Mouse (Mus musculus): ENCODE results near the gene Glrx. TPM values are rescaled to one million over a fixed set of nuclear protein-coding genes. Genes with fewer than 3 reads are reported as not detected.
"Not testable (repeated sequence)": the region's sequence is repeated elsewhere in the genome, so short reads cannot be mapped to it uniquely, and the experiment has no call there.

Gene Glrx
- 243 and 525 TPM in 2 replicates for polyA plus RNA-seq (2012; rRNA removed)

- peak; percentile 89 for DNase-seq (ENCODE audit: low read depth, low spot score)
- WGBS = under 1% methylated on average over 12 of the region's 12 CpGs
Measured at GRCm38 (mm10) chr13:75839719-75840481, at the start of gene Glrx. Glrx (plus strand) TSS chr13:75839868.

GRCm38 (mm10) chr13:75790550-75791205, 49.0 kb upstream of the Glrx start:
- WGBS = 72% methylated on average over 1 of the region's 1 CpGs
- no peak for DNase-seq (ENCODE audit: low read depth, low spot score)

DNA sequence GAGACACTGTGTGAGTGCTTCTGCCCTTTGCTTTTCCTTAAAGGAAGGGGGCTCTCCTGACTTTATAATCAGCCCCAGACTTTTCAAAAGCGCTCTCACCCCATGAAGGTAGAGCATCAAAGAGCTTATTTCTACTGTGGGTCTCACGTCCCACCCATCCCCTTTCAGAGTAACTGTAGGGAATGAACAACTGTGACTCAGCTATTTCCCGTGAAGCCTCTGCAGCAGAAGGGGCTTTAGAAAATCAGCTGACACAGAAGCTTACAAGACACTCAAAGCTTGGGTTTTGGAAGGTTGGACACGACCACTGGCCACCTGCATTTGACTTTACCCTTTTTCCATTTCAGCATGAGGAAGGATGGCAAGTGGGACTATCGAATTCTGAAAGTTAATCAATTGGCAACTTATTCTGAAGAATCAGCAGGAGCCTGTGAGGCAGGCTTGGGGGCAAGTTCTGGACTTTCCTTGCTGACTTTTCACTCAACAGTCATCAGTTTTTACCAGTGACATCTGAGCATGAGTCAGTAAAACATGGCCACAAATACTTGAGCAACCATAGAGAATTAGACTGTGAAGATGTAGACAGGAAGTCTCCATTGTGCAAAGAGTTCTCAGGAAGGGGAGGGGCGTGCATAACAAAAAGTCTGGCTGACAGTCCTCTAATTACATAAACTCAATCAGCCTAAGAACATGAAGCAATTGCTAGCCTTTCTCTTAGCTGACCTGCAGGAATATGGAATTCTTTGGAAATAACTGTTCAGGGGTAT, 45.6 kb upstream of the Glrx start:
- 88% methylated on average over 6 of the region's 6 CpGs for WGBS
- no peak for DNase-seq (ENCODE audit: low read depth, low spot score)

- DNase-seq (ENCODE audit: low read depth, low spot score) = peak; percentile 88
Measured at GRCm38 (mm10) chr13:75797369-75798141, 42.1 kb upstream of the Glrx start.

GRCm38 (mm10) chr13:75798413-75799302, 41.0 kb upstream of the Glrx start:
- WGBS = 31% methylated on average over 7 of the region's 7 CpGs
- peak; percentile 32 for DNase-seq (ENCODE audit: low read depth, low spot score)

More at GRCm38 (mm10) chr13:75797369-75798141, 42.1 kb upstream of the Glrx start:
- 16% methylated on average over 18 of the region's 18 CpGs for WGBS

- WGBS = 94% methylated on average over 3 of the region's 3 CpGs
- DNase-seq (ENCODE audit: low read depth, low spot score) = no peak
Measured at GRCm38 (mm10) chr13:75799421-75799820, 40.2 kb upstream of the Glrx start.

- no peak for DNase-seq (ENCODE audit: low read depth, low spot score)
- 80% methylated on average over 1 of the region's 1 CpGs for WGBS
Measured at GRCm38 (mm10) chr13:75807969-75808368, 31.7 kb upstream of the Glrx start.

DNA sequence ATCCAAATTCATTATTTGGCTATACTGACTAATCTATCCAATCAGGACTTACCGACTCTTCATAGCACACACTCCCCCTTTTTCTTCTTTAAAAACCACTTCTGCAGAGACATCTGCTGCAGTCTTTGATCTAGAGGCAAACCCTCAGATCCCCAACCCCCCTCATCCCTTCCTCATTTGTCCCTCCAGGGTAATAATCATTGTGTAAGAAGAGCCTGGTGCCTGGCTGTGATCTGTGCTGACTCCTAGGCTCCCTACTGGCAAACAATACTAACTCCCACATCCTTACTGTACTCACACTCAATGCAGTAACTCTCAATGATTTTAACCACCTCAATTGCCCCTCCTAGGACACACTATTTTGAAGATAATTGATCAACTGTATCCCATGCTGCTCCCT, 29.7 kb upstream of the Glrx start:
- no peak for DNase-seq (ENCODE audit: low read depth, low spot score)
- 69% methylated on average over 1 of the region's 1 CpGs for WGBS

- 94% methylated on average over 2 of the region's 2 CpGs for WGBS
- DNase-seq (ENCODE audit: low read depth, low spot score) = no peak
Measured at GRCm38 (mm10) chr13:75817183-75817582, 22.5 kb upstream of the Glrx start.

DNA sequence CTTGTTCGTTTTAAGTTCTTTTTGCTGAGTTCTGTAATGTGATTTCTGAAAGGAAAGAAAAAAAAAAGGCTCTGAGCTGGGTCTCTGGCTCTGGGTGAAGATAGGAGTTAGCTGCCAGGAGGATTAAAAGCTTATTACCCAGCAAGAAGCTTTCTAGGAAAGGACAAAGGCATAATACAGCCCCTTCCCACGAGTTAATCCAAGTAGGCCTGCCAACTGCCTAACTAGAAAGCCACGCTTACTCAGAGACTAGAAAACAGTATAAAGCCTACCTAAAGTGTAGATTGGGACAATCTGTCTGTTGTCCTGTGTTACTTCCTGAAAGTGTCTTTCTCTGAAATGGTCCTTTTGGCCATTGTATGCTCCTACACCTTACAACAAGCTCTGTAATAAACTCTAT, 21.2 kb upstream of the Glrx start:
- 53% methylated on average over 3 of the region's 3 CpGs for WGBS
- DNase-seq (ENCODE audit: low read depth, low spot score) = no peak

GRCm38 (mm10) chr13:75818945-75819706, 20.5 kb upstream of the Glrx start:
- WGBS = 84% methylated on average over 3 of the region's 3 CpGs
- DNase-seq (ENCODE audit: low read depth, low spot score) = no peak

DNA sequence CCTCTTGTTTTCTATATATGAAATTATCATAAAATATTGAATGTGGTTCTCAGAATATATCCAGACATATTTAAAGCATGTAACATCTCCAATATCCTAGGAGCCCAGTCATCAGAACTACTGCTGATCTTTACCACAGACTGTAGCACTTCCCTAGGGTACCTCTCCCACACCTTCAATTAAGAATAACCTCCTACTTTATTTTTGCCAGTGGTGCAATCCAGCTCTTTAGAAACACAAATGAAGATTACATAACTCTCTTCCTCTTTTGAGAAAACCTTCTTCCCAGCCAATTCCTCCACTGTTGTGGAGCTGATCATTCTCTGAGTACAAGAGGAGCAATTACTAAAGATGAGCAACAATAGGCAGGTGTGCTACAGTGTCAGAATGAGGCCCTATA, 19.8 kb upstream of the Glrx start:
- no peak for DNase-seq (ENCODE audit: low read depth, low spot score)

DNA sequence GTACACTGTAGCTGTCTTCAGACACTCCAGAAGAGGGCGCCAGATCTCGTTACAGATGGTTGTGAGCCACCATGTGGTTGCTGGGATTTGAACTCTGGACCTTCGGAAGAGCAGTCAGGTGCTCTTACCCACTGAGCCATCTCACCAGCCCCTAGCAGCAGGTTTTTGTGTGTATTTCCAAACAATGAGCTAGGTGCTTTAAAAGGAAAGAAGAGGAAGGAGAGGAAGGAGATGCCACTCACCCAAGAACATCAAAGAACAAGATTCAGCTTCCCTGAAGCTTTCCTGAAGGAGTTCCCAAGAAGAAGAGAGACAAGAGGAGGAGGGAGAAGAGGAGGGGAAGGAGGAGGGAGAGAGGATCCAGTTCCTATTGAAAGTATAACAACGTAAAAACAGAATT, 17.3 kb upstream of the Glrx start:
- not testable (repeated sequence) for DNase-seq (ENCODE audit: low read depth, low spot score)
- WGBS = 96% methylated on average over 4 of the region's 4 CpGs

GRCm38 (mm10) chr13:75823201-75823600, 16.5 kb upstream of the Glrx start:
- WGBS = 90% methylated on average over 9 of the region's 9 CpGs
- DNase-seq (ENCODE audit: low read depth, low spot score) = no peak

DNA sequence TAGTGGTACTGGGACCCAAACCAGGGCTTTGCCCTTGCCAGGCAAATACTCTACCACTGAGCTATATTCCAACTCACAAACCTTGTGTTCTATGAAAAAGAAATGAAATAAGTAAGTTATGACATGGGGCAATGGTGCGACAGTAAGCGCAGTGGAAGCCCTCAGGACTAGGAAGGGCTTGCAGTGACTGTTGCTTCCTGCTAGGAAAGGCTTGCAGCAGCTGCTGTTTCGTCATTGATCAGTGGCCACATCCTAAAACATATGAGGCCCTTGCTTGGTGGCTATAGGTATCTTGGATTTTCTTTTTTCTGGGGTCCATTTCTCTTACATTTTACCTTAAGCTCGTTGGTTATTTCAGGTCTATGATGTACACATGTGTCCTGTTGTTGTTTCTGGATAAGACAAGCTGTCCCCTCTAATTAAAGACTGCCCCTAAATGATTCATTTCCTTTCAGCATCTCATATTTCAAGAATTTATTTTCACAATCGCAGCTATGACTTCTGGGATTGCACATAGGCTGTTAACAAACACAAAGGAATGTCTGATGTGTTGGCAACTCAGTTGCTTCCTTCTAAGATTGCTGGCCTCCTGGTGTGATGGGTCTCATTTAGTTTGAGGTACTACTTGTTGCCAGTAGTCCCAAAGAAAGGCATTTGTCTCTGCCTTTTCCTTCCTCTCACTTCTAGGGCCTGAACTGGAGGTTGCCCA, 14.9 kb upstream of the Glrx start:
- WGBS = 78% methylated on average over 5 of the region's 5 CpGs
- no peak for DNase-seq (ENCODE audit: low read depth, low spot score)

DNA sequence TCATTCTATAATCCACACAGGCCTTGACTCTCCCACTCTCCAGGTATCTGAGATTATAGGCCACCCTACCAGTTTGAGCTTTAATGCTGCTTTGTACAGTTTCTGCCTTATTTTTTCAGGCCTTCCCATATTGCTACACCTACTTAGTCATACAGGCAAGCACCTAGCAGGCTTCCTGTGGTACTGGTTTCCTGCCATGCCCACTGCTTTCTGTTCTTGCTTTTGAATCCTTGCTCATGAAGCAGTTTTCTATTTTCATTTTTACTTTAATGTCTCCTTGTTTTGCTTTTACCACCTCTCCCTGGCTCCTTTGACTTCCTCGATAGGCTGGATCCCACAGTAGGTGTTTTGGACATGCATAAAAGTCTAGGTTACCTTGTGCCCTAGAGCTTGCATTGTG, 14.3 kb upstream of the Glrx start:
- no peak for DNase-seq (ENCODE audit: low read depth, low spot score)
- 94% methylated on average over 1 of the region's 1 CpGs for WGBS

DNA sequence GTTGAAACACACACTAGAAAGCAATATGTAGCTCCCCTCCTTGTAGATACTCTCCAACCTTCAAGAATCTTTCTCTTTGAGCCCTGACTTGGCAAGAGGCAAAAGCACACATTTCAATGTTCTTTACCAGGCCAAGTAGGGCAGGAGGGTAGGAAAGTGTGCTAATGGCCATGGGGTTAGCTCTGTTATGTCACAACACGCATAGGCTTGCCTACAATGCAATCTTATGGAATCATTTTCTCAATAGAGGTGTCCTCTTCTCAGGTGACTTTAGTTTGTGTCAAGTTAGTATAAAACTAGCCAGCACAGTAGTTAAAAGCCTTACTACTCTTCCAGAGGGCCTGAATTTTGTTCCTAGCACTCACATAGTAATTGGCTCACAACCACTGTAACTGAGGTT, 9.0 kb upstream of the Glrx start:
- WGBS = 93% methylated on average over 1 of the region's 1 CpGs
- no peak for DNase-seq (ENCODE audit: low read depth, low spot score)

DNA sequence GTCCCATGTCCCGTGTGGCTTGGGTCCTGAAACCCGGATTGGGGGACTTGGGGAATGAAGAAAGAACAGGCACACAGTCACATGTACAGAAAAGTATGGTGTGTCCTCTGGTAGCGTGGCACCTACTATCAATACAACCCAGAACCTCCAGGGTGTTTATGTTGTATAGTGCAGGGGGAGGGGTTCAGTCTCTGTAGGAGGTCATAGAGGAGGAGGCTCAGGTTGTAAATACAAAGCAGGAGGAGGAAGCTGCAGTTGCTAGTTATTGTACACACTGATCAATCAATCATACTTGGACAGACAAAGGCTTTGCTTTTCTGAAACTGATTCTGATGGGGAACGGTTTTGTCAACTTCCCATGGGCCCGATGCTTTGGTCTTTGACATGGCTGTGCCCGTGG, 8.0 kb upstream of the Glrx start:
- 52% methylated on average over 6 of the region's 6 CpGs for WGBS
- no peak for DNase-seq (ENCODE audit: low read depth, low spot score)

Data from large intestine, adult 2 months (tissue).